18 mouse cellular contexts compared by ENCODE assay signal in the genomic region with DNA sequence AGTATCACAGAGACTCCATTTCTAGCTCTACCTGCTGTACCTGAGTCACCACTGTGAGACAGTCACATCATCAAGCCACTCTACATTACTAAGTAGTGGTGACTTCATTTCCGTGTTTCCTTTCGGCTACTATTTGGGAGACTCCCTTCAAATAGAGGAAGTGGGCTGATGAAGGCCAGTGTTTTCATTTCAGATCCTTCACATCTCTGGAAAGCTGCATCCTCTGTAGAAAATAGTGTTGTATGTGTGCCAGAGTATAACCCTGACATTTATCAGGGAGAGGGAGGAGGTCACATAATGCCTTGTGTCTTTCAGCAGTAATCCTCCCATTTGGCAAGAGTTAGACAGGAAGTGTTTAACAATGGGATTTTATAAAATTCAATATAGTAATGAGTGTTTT.
A peak's percentile ranks its signal among the peaks of the same experiment; 100 is the strongest.
DNase-seq lines count a peak whose midpoint lies in the region; ATAC-seq and TF ChIP-seq lines count a peak whose summit lies in the region.
"Had no signal": no experiment of that assay in that cellular context is flagged by ENCODE, and none has a peak within 500 bp of the region (broad histone marks: within the 10 kb centered on the region; RNA-seq: fewer than 3 reads in every experiment).

No protein-coding gene starts in this region.

- TF ChIP-seq CTCF in gastrocnemius, adult 2 months (IDR thresholded peaks at IDR 0.05) = no peak
- TF ChIP-seq CTCF in kidney, adult 2 months (conservative IDR thresholded peaks at IDR 0.05; ENCODE audit: insufficient read depth, insufficient read length, low read depth, low read length) = no peak
- TF ChIP-seq CTCF in forebrain, postnatal 0 days (IDR thresholded peaks at IDR 0.05; ENCODE audit: low read depth) = no peak

- intact Hi-C loops in gastrocnemius, adult 2 months (cut with DNase I) = no loop called here
- intact Hi-C loops in gastrocnemius, postnatal 36 days (cut with DNase I) = no loop called here

- H3K9ac ChIP-seq in kidney, embryonic 14.5 days (ENCODE audit: low read depth, low read length) = no peak overlapping the region
- no peak overlapping the region for H3K9ac ChIP-seq in lung, embryonic 16.5 days (ENCODE audit: low read length)
- H3K9ac ChIP-seq in forebrain, postnatal 0 days = no peak overlapping the region
- H3K9ac ChIP-seq: midbrain, embryonic 12.5 days had no signal

- no peaks in the 10 kb centered on the region for H3K9me3 ChIP-seq in kidney, embryonic 14.5 days (ENCODE audit: control insufficient read depth, low read length)
- no peaks in the 10 kb centered on the region for H3K9me3 ChIP-seq in lung, embryonic 16.5 days (ENCODE audit: control insufficient read depth, low read length)
- H3K9me3 ChIP-seq in forebrain, embryonic 10.5 days = no peaks in the 10 kb centered on the region
- no peaks in the 10 kb centered on the region for H3K9me3 ChIP-seq in forebrain, postnatal 0 days (ENCODE audit: low read length)
- H3K9me3 ChIP-seq: limb, embryonic 10.5 days; midbrain, embryonic 12.5 days had no signal

- H3K4me3 ChIP-seq in gastrocnemius, adult 2 months = no peak overlapping the region
- H3K4me3 ChIP-seq in kidney, adult 2 months (ENCODE audit: insufficient read depth, low read depth, low read length) = no peak overlapping the region
- no peak overlapping the region for H3K4me3 ChIP-seq in kidney, embryonic 14.5 days (ENCODE audit: low read length)
- H3K4me3 ChIP-seq in lung, embryonic 16.5 days (ENCODE audit: low read length) = no peak overlapping the region
- H3K4me3 ChIP-seq in forebrain, embryonic 10.5 days = no peak overlapping the region
- H3K4me3 ChIP-seq in forebrain, postnatal 0 days (ENCODE audit: low read depth, low read length) = no peak overlapping the region
- H3K4me3 ChIP-seq: layer of hippocampus, adult 2 months; limb, embryonic 10.5 days; midbrain, embryonic 12.5 days; myocyte had no signal

- WGBS in kidney, adult 2 months = 57% methylated on average over 2 of the region's 2 CpGs
- WGBS in kidney, embryonic 14.5 days = 70% methylated on average over 2 of the region's 2 CpGs
- WGBS in lung, embryonic 16.5 days = 66% methylated on average over 2 of the region's 2 CpGs
- WGBS in forebrain, embryonic 10.5 days = 86% methylated on average over 2 of the region's 2 CpGs
- 87% methylated on average over 2 of the region's 2 CpGs for WGBS in forebrain, postnatal 0 days

- H3K27ac ChIP-seq in gastrocnemius, adult 2 months = peak overlapping the region; percentile 44
- no peak overlapping the region; the same call in 1 of the 2 replicates for H3K27ac ChIP-seq in kidney, adult 2 months (ENCODE audit: insufficient read depth, low read depth, low read length)
- H3K27ac ChIP-seq in kidney, embryonic 14.5 days (ENCODE audit: low read depth, low read length) = no peak overlapping the region
- no peak overlapping the region for H3K27ac ChIP-seq in lung, embryonic 16.5 days (ENCODE audit: low read length)
- no peak overlapping the region for H3K27ac ChIP-seq in forebrain, embryonic 10.5 days
- H3K27ac ChIP-seq in forebrain, postnatal 0 days (ENCODE audit: low read depth, low read length) = no peak overlapping the region
- H3K27ac ChIP-seq: layer of hippocampus, adult 2 months; limb, embryonic 10.5 days; macrophage; midbrain, embryonic 12.5 days had no signal

- H3K27me3 ChIP-seq in kidney, adult 2 months (replicated peaks; ENCODE audit: control insufficient read depth, insufficient read depth, low read length) = no peaks in the 10 kb centered on the region
- H3K27me3 ChIP-seq in kidney, embryonic 14.5 days (ENCODE audit: control insufficient read depth, insufficient read depth, low read length) = no peaks in the 10 kb centered on the region
- H3K27me3 ChIP-seq in lung, embryonic 16.5 days (ENCODE audit: control insufficient read depth, insufficient read depth, low read depth, low read length) = no peaks in the 10 kb centered on the region
- no peaks in the 10 kb centered on the region for H3K27me3 ChIP-seq in forebrain, embryonic 10.5 days (ENCODE audit: poor library complexity, severe bottlenecking)
- no peaks in the 10 kb centered on the region for H3K27me3 ChIP-seq in forebrain, postnatal 0 days (ENCODE audit: insufficient read depth, low read length)
- H3K27me3 ChIP-seq: midbrain, embryonic 12.5 days; Patski had no signal

- no peak for ATAC-seq in kidney, embryonic 14.5 days (ENCODE audit: low FRiP score, low TSS enrichment)
- ATAC-seq in lung, embryonic 16.5 days (ENCODE audit: low read depth) = peak; percentile 88
- no peak for ATAC-seq in forebrain, postnatal 0 days
- ATAC-seq: Patski had no signal

- no peak for TF ChIP-seq POLR2A in kidney, adult 2 months (IDR thresholded peaks at IDR 0.05; ENCODE audit: low read depth, low read length)

- H3K4me1 ChIP-seq in kidney, adult 2 months (ENCODE audit: control insufficient read depth, insufficient read depth, low read length) = peaks cover 2% of the 10 kb centered on the region; the same call in 1 of the 2 replicates
- H3K4me1 ChIP-seq in kidney, embryonic 14.5 days (ENCODE audit: control insufficient read depth, insufficient read depth, low read length) = no peaks in the 10 kb centered on the region
- 0 out of 2 replicates have a peak, but pooled peaks cover 2% of the 10 kb centered on the region for H3K4me1 ChIP-seq in lung, embryonic 16.5 days (replicated peaks; ENCODE audit: control insufficient read depth, insufficient read depth, low read length)
- H3K4me1 ChIP-seq in forebrain, embryonic 10.5 days = 0 out of 2 replicates have a peak, but pooled peaks cover 2% of the 10 kb centered on the region
- no peaks in the 10 kb centered on the region for H3K4me1 ChIP-seq in forebrain, postnatal 0 days (ENCODE audit: insufficient read depth)
- H3K4me1 ChIP-seq: limb, embryonic 10.5 days; midbrain, embryonic 12.5 days had no signal

- H3K36me3 ChIP-seq in kidney, adult 2 months (ENCODE audit: control insufficient read depth, insufficient read depth, low read length) = peaks cover 13% of the 10 kb centered on the region
- H3K36me3 ChIP-seq in kidney, embryonic 14.5 days (ENCODE audit: control insufficient read depth, insufficient read depth, low read length) = peaks cover 5% of the 10 kb centered on the region; the same call in 1 of the 2 replicates
- peaks cover 13% of the 10 kb centered on the region; the same call in 1 of the 2 replicates for H3K36me3 ChIP-seq in lung, embryonic 16.5 days (ENCODE audit: control insufficient read depth, insufficient read depth, low read length)
- peaks cover 36% of the 10 kb centered on the region for H3K36me3 ChIP-seq in forebrain, embryonic 10.5 days (replicated peaks)
- no peaks in the 10 kb centered on the region for H3K36me3 ChIP-seq in forebrain, postnatal 0 days (ENCODE audit: insufficient read depth)

- DNase-seq in gastrocnemius, adult 2 months = no peak
- DNase-seq in gastrocnemius, postnatal 36 days = no peak
- peak; percentile 77 for DNase-seq in kidney, adult 2 months
- no peak for DNase-seq in lung, postnatal 4 days
- DNase-seq in forebrain, embryonic 10.5 days (ENCODE audit: extremely low spot score, low spot score) = no peak
- no peak for DNase-seq in forebrain, postnatal 0 days
- DNase-seq: B cell, adult 2 months; cerebellum, adult 9-10 months; retina, postnatal 1 day; thymus, adult 18-20 months had no signal

- H3K4me2 ChIP-seq in kidney, embryonic 14.5 days (replicated peaks; ENCODE audit: low read depth, low read length) = no peak overlapping the region
- H3K4me2 ChIP-seq in lung, embryonic 16.5 days (ENCODE audit: low read depth, low read length) = no peak overlapping the region
- H3K4me2 ChIP-seq in forebrain, postnatal 0 days (ENCODE audit: low read depth) = no peak overlapping the region
- H3K4me2 ChIP-seq: midbrain, embryonic 12.5 days had no signal
